Mouse (Mus musculus): ENCODE measurements around the gene Umps.

Umps gene

GRCm38 (mm10) chr16:33966538-33967282 is at the start of gene Umps:
Gene Umps (minus strand): TSS chr16:33967038.
- DNase-seq (ENCODE audit: low spot score in 2 of 2) = peak; percentile 92

- DNase-seq (ENCODE audit: low spot score in 2 of 2) = no peak
Measured at GRCm38 (mm10) chr16:34011991-34012845, 45.4 kb upstream of the Umps start.

GRCm38 (mm10) chr16:34009567-34009966 is 42.7 kb upstream of the Umps start:
- no peak for DNase-seq (ENCODE audit: low spot score in 2 of 2)

- no peak for DNase-seq (ENCODE audit: low spot score in 2 of 2)
Measured at GRCm38 (mm10) chr16:34005986-34006385, 39.1 kb upstream of the Umps start.

- DNase-seq (ENCODE audit: low spot score in 2 of 2) = peak; percentile 92 to 94
Measured at GRCm38 (mm10) chr16:34004128-34004578, 37.3 kb upstream of the Umps start.

GRCm38 (mm10) chr16:34003566-34004127 is 36.8 kb upstream of the Umps start:
- peak in 1 of 2 experiments; percentile 36 for DNase-seq (ENCODE audit: low spot score in 2 of 2)

DNA sequence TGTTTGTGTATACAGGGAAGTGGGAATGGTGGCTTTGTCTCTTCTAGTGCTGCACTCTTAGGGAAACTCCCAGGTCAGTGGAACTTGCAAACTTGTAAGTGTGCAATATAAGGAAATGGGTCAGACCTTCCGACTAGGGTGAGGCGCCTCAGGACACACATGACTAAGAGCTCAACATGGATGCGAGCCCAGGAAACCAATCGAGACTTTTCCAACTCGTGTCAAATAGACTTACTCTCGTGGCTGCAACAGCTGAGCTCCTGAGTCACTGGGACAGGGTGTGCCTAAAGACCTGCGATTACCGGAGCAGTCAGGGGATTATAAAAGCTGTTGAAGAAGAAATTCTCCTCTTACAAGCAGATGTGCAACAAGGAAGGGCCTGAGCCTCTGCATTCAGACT is 33.9 kb upstream of the Umps start:
- no peak for DNase-seq (ENCODE audit: low spot score in 2 of 2)

DNA sequence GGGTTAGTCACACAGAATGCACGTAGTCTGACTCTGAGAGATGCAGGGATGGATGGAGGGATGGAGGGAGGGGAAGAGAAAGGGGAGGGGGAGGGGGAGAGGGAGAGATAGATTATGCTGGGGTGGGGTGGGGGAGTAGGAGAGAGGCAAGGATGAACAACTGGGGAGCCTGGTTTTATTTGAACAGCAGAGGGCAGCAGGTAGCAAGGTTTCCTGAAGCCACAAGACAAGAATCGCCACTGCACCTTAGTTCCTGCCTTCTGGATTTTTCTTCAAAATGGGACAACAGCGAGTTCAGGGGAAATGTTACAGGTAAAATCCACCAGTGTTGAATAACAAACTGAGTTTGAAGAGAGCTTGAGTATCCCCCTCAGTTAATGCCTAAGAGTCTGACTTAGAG is 32.5 kb upstream of the Umps start:
- peak; percentile 64 to 68 for DNase-seq (ENCODE audit: low spot score in 2 of 2)

DNA sequence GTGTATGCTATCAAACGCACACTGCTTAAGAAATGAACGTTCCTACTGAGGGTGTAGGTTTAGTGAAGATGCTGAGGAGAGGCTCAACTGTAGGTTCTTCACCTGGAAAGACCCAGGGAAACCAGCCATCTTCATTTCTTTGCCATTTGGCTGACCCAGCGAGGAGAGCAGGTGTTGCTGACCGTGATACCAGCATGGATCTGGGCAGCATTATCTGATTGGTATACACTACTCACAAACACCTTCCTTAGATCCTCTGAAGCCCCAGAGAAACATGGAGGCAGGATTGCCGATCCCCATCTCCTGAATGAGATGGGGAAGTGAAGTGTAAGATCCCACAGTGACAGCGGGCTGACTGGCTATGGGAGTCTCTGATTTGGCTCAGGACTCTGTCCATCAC is 31.2 kb upstream of the Umps start:
- DNase-seq (ENCODE audit: low spot score in 2 of 2) = no peak

GRCm38 (mm10) chr16:33996030-33996429 is 29.2 kb upstream of the Umps start:
- peak in 1 of 2 experiments; percentile 60 for DNase-seq (ENCODE audit: low spot score in 2 of 2)

GRCm38 (mm10) chr16:33995496-33995895 is 28.7 kb upstream of the Umps start:
- no peak for DNase-seq (ENCODE audit: low spot score in 2 of 2)

DNA sequence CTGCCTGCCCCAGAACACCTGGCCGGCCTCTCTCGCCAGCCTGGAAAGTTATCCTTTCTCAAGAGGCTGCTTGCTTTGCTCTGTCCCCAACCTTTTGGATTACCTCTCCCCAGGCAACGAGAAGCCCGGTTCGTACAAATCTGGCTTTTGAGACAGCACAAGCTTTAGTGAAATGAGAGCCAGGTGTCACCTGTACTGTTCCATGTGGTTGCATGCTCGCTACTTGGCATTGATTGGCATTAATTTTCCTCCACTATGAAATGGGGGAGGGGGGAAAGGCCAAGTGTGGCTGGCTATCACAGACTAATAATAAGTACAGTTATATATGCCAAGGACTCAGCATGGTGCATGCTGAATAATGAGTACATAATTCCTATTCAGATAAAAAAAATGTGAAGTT is 27.5 kb upstream of the Umps start:
- no peak for DNase-seq (ENCODE audit: low spot score in 2 of 2)

DNA sequence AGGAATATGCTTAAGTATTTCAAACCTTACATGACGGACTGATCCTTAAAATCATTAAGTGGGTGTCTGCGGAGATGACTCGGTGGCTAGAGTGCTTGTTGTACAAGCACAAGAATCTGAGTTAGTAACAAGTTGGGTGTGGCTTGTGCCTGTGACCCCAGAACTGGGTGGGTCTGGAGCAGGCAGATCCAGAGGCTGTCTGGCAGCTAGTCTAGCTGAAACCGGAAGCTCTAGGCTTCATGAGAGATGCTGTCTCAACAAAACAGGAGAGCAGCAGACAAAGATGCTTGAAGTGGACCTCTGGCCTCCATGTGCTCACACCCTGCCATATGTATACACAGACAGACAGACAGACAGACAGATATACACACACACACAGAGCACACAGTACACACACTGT is 23.9 kb upstream of the Umps start:
- DNase-seq (ENCODE audit: low spot score in 2 of 2) = no peak

DNA sequence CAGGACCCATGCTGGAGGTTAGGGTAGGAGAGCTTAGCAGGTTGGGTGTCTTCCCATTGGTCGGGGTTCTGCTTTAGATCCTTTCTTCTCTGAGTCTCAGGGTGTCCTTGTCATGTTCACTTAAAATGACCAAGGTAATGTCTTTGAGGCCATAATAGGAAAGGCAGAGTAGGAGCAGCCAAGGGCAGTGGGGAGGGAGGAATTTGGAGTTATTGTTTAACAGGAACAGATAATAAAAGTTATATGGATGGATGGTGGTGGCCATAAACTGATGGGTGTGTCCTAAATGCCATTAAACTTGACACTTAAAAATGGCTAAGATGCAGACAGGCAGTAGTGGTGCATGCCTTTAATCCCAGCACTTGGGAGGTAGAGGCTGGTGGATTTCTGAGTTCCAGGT is 22.3 kb upstream of the Umps start:
- no peak for DNase-seq (ENCODE audit: low spot score in 2 of 2)

DNA sequence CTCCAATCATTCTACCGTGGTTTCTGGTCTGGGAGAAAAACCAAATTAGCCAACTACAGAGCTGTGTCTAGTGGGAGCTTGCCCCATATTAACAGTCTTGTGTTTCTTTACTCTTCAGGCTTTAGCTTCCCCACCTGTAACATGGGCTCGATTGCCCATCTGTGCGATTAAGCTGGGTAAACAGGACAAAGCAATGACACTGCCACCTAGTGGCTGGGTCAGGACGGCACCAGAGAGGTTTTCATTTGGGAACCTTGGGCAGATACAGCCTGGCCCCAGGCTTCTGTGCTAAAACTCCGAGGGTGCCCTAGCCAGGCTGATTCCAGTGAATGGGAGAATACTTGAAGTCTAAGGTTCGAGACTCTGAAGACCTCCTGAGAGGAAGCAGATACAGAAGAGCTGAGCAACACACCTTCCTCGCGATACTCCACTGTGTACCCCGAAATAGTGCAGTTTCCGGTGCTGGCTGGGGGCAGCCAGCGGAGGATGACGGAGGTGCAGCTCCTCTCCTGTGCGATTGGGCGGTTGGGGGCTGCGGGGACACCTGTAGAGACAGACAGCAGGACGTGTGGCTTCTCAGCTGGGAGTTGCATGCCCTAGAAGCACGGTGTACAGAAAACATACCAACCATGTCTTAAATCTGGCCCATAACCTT is 21.6 kb upstream of the Umps start:
- peak in 1 of 2 experiments; percentile 58 for DNase-seq (ENCODE audit: low spot score in 2 of 2)

DNA sequence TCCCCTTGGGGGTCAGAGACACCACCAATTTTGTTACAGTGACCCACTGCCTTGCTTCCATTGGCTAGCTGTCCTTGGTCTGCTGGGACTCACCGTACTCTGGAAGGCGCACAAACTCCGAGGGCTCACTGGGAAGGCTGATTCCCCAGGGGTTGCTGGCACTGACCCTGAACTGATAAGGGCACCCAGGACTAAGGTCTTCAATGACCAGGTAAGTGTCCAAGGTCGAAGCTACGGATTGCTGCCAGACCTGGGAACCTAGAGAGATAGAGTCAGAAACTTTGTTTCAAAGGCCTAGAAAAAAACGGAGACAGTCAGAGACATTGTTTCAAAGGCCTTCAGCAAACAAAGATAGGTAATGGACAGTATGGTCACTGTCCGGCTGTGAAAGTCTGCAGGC is 20.2 kb upstream of the Umps start:
- DNase-seq (ENCODE audit: low spot score in 2 of 2) = no peak

- no peak for DNase-seq (ENCODE audit: low spot score in 2 of 2)
Measured at GRCm38 (mm10) chr16:33985372-33985771, 18.5 kb upstream of the Umps start.

DNA sequence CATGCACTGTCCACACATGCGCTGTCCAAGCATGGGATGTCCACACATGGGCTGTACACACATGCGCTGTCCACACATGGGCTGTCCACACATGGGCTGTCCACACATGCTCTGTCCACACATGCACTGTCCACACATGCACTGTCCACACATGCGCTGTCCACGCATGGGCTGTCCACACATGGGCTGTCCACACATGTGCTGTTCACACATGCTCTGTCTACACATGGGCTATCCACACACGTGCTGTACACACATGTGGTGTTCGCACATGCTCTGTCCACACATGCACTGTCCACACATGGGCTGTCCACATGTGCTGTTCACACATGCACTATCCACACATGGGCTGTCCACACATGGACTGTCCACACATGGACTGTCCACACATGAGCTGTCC is 16.9 kb upstream of the Umps start:
- DNase-seq (ENCODE audit: low spot score in 2 of 2) = no peak

GRCm38 (mm10) chr16:33979855-33980254 is 13.0 kb upstream of the Umps start:
- DNase-seq (ENCODE audit: low spot score in 2 of 2) = no peak

DNA sequence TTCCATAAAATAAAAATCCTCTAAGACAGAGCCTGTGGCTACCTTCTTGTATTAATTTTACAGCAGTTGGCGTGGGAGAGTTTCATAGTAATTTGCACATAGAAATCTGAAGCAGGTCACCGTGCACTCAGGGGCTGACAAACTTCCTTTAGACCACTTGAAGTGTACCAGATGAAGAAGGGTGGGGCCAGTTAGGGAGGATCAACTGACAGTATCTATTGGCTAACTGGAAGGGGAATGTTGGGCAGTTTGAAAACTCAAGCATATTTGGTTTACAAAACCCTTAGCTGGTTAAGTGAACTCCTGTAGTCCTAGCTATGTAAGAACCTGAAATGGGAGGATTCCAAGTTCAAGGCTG is 424 bp upstream of the Umps start:
- DNase-seq (ENCODE audit: low spot score in 2 of 2) = no peak

DNA sequence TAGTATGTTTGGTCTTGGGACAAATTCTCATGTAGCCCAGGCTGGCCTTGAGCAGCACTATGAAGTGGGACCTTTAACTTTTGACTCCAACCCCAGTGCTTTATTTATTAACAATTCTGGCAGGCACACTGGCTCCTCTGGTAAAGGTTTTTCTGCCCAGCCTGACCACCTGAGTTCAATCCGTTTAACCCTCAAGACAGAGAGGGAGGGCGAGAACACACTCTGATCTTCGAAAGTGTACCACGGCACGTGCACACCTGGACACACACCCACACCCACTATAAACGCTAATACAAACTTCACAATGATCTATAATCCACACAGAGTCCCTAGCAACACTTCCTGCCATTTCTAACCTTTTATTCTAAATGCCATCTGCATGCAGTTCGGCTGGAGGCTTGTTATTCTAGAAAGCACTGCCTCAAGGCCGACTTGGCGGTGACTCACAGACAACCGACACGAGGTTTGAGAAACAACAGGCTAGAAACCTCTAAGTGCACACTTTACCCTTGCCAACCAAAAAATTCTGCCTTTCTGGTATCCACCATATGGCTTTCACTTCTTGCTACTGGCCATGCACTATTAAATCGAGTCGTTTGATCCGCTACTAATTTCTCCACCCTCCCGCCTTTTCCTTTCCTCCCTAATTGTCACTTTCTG is 830 bp downstream of the Umps start:
- DNase-seq (ENCODE audit: low spot score in 2 of 2) = no peak

GRCm38 (mm10) chr16:33963509-33963908 is 3.3 kb downstream of the Umps start:
- DNase-seq (ENCODE audit: low spot score in 2 of 2) = no peak

Measured in right cerebral cortex, postnatal 10 days (tissue).